Mouse (Mus musculus): ENCODE data around the gene Cacna2d3. TPM values are rescaled to one million over a fixed set of nuclear protein-coding genes. Genes with fewer than 3 reads are reported as not detected.

The Cacna2d3 gene
- total RNA-seq, 4 experiments from 2014 or later: 0.97 to 1.5 (median 1.0) TPM

- no peak for DNase-seq (ENCODE audit: low spot score in 2 of 2)
These were observed 328.8 kb downstream of the Cacna2d3 start for GRCm38 (mm10) chr14:29392851-29393250.

GRCm38 (mm10) chr14:29391489-29391888 is 330.2 kb downstream of the Cacna2d3 start:
- DNase-seq (ENCODE audit: low spot score in 2 of 2): no peak

- DNase-seq (ENCODE audit: low spot score in 2 of 2): no peak
These were observed 333.9 kb downstream of the Cacna2d3 start for GRCm38 (mm10) chr14:29387761-29388160.

GRCm38 (mm10) chr14:29385500-29385899 is 336.2 kb downstream of the Cacna2d3 start:
- no peak for DNase-seq (ENCODE audit: low spot score in 2 of 2)

DNA sequence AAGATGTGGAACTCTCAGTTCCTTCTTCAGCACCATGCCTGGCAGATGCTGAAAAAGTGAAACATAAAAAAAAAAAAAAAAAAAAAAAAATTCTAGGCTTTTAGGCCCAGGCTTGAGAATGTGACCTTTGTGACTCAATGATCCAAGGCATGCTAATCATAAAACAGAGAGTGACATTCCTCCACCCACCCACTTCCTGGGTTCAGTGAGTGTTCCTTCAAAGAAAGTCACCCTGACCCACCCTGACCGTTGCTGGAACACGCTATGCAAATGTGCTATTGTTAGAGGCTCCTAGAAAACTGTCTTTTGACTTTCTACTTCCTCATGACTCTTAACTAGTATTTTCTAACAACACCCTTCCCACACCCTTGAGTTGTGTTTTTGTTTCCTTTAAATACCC is 338.9 kb downstream of the Cacna2d3 start:
- DNase-seq (ENCODE audit: low spot score in 2 of 2): no peak

DNA sequence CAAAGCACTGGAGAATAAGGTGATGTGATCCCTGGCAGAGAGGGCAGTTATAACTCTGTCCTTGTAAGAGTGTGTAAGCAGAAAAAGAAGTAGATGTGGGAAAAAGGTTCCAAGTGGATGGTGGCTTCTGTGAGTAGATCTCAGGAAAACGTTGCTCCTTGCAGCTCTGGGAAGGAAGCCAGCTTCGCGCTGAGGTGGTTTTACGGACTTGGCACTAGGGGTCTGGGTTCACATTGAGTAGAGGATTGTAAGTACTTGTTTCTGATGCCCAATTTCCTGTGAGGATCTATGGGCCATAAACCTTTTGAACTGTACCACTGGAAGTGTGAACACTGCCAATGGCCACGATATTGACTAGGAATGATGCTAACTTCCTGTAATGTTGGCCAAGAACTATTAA is 354.8 kb downstream of the Cacna2d3 start:
- DNase-seq (ENCODE audit: low spot score in 2 of 2): no peak

- DNase-seq (ENCODE audit: low spot score in 2 of 2): no peak
These were observed 359.2 kb downstream of the Cacna2d3 start for GRCm38 (mm10) chr14:29362448-29362847.

- no peak for DNase-seq (ENCODE audit: low spot score in 2 of 2)
These were observed 371.0 kb downstream of the Cacna2d3 start for GRCm38 (mm10) chr14:29350627-29351026.

DNA sequence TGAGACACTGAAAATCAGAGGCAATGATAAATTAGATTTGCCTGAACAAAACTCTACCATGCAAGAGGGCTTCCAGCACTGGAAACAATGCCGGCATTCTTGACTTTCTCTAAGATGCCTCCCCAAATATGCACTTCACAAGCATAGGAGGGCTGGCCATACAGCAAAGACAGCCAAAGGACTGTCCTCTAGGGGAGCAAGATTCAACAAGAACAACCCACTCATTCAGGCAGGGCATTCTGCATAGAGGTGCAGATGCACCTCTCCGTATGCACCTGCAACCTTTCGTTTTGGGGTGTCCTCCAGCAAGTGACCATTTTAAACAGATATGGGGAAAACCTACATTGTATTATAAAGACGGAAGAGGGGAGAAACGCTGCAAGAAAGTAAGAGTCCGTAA is 380.1 kb downstream of the Cacna2d3 start:
- DNase-seq (ENCODE audit: low spot score in 2 of 2): no peak

DNA sequence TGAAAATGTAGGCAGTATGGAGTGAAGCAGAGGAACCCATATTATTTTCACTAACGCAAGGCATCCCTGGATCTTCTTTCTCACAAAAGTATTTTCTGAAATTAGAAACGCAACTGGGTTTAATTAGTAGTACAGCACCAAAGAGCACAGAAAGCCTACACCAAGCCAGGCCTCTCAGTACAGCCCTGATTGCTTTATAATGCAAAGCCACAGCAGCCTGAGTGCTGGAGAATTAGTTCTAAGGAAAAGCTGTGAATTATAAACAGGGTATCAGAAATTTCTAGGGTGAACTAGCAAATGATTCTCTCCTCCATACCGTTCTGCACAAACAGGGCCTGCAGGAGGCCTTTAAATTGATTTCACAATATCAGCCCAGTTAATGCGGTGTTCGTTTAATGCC is 380.9 kb downstream of the Cacna2d3 start:
- no peak for DNase-seq (ENCODE audit: low spot score in 2 of 2)

DNA sequence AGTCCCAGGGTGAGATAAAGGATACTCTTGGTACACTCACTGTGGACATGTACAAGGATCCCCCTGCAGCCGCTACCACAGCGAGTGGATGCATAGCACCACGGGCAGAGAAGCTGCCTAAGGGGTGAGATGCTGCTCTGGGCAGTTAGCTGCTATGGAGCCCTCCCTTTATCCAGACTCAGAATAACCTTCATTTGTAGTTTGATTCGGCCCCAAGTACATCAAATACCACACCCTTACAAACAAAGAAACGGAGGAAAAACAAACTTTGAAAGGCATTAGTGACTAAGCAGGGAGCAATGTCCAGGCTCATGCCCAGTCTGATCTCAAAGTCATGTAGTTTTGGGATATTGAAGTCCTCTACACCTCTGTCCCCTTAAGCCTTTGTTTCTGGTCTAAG is 386.8 kb downstream of the Cacna2d3 start:
- DNase-seq (ENCODE audit: low spot score in 2 of 2): no peak

DNA sequence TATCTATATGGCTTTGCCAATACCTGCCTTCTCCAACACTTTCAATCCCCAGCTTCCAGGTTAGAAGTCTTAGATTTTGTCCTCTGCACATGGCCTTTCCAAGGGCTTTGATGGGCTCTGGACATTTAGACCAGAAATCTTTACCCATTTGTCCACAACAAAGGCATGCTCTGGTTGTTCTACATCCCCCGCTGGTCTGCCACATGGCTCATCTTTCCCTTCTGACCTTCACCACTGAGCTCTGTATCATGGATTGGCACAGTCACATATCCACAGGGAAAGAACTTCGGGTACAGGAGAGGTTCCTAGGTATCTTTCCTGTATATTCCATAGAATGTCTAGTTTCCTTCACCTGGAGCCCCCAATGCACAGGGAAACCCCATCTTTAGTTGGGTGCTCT is 387.4 kb downstream of the Cacna2d3 start:
- DNase-seq (ENCODE audit: low spot score in 2 of 2): no peak

DNA sequence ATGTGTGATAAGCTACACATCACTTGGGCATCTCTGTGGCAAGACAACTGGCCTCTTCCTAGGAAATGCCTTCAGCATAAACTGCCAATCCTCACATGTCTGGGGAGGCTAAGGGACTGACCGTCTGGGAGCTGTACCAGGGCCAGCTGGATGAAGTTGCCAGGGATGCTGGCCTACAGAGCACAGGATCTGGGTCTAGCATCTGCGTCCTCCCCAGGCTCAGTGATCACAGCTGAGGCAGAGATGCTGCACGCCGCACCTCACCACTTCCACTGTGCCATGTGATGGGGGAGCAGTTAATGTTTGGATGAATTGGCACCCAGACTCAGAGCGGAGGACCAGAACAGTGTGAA is 397.3 kb downstream of the Cacna2d3 start:
- no peak for DNase-seq (ENCODE audit: low spot score in 2 of 2)

DNA sequence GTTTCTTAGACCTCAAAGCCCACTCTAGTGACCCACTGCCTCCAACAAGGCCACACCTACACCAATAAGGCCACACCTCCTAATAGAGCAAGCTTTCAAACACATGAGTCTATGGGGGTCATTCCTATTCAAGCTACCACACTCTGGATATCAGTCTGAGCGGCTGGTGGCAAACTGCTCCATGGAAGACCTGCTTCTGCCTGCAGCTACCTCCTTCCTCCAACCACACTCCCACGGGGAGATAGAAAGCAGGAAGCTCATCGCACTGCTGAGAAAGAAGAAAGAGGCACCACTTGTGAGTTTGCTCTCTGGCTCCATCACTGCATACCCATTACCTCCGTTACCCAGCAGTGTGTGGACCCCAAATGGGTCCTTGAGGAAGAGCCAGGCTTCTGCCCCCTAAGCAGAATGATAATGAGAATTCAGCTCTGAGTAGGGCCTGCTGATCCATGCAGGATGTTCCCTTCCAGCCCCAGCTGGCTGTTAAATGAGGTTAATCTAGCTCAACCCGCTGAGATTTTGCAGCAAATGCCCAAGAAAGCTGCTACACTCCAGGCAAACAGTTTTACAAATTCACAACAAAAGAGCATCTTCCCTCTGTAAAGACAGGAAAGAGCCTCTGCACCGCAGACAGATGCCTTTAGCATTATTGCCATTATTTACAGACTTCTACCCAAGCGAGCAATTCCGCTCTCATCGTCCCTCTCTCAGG is 397.8 kb downstream of the Cacna2d3 start:
- no peak for DNase-seq (ENCODE audit: low spot score in 2 of 2)

DNA sequence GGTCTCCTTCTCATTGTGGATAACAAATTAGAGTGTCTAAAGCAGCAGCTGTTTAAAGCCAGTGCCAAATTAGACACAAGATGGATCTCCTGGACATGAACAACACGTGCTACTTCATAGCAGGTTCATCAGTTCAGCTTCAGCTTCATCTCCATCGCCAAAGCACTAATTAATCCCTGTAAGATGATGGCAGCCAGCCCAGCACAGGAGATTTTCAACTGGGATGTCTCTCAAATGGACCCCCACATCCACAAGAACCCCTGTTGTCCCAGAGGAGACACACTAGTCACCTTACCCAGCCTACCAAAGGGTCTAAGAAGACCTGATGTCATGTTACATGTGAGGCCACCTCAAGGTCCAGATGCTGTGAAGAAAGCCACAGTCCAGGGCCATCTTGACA is 408.2 kb downstream of the Cacna2d3 start:
- no peak for DNase-seq (ENCODE audit: low spot score in 2 of 2)

- DNase-seq (ENCODE audit: low spot score in 2 of 2): no peak
These were observed 416.0 kb downstream of the Cacna2d3 start for GRCm38 (mm10) chr14:29305623-29306022.

- no peak for DNase-seq (ENCODE audit: low spot score in 2 of 2)
These were observed 425.4 kb downstream of the Cacna2d3 start for GRCm38 (mm10) chr14:29296185-29296754.

DNA sequence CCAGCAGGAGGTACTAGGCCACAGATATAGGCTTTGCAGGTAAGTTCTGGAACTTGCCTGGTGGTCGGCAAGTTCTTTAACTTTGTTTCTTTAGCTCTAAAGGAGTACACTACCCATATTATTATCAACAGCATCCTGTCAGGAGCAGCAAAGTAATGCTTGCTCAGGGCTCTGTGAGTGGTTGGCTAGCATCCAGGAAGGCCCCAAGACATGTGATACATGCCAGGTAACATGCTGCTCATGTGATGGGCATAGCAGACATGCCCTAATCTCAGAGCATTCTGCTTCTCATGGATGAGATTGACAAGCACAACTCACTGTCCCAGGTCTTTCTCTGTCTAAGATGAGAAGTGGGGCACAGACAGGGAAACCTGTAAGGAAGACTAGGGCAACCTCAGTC is 442.8 kb downstream of the Cacna2d3 start:
- no peak for DNase-seq (ENCODE audit: low spot score in 2 of 2)

- no peak for DNase-seq (ENCODE audit: low spot score in 2 of 2)
These were observed 443.3 kb downstream of the Cacna2d3 start for GRCm38 (mm10) chr14:29278401-29278800.

DNA sequence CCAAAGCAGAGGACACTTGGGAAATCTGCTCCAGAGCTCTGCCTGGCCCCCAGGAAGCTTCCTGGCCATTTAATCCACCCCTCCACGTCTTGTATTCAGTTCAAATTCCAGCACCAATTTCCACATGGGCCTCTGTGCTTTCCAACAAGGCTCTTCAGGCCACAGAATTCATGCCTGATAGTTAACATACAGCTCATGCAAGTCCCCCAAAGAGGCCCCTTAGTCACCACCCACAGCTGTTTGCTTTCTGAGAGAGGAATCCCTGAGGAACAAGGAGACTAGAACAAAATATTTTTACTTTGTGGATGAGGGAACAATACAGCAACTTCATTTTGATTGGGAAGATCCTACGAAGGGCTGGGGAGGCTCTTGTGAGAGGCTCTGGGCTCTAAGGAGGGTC is 444.0 kb downstream of the Cacna2d3 start:
- no peak for DNase-seq (ENCODE audit: low spot score in 2 of 2)

- no peak for DNase-seq (ENCODE audit: low spot score in 2 of 2)
These were observed 447.8 kb downstream of the Cacna2d3 start for GRCm38 (mm10) chr14:29273890-29274289.

- no peak for DNase-seq (ENCODE audit: low spot score in 2 of 2)
These were observed 451.1 kb downstream of the Cacna2d3 start for GRCm38 (mm10) chr14:29270541-29270940.

DNA sequence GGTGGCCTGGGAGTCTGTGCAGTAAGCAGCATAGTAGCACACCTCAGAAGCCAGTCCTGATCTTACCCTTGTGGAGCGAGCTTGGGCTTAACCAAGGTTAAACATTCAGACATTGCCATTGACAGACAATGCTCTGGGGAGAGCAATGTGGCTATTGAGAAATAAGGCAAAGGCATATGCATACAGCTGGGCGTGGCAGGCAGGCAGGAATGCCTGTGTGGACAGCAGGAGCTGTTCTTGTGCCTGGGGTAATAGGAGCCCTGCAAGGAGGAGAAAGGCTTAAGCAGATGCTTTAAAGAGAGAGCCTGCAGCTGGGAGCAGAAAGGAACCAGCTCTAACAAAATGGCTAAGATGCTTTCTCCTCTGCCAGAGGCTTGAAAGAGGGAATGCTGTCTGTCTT is 451.8 kb downstream of the Cacna2d3 start:
- DNase-seq (ENCODE audit: low spot score in 2 of 2): no peak

GRCm38 (mm10) chr14:29268609-29269008 is 453.1 kb downstream of the Cacna2d3 start:
- DNase-seq (ENCODE audit: low spot score in 2 of 2): no peak
